Mouse (Mus musculus): ENCODE measurements around the gene Olfr1411.

GRCm38 (mm10) chr1:92638181-92638580 is 44.0 kb downstream of the Olfr1411 start:
- TF ChIP-seq BHLHE40 (IDR thresholded peaks at IDR 0.05; ENCODE audit: borderline replicate concordance, low read depth, low read length): no peak
- TF ChIP-seq ZMIZ1 (IDR thresholded peaks at IDR 0.05; ENCODE audit: low read depth, low read length): no peak
- TF ChIP-seq GATA1 (IDR thresholded peaks at IDR 0.05; ENCODE audit: low read depth, low read length): no peak
- no peak for TF ChIP-seq CTCF (IDR thresholded peaks at IDR 0.05 in 2 of 3, conservative IDR thresholded peaks at IDR 0.05 in 1 of 3; ENCODE audit: control insufficient read depth in 1 of 3, insufficient read depth in 1 of 3, low read depth in 2 of 3, low read length in 3 of 3, poor library complexity in 1 of 3, severe bottlenecking in 1 of 3)
- no peak for TF ChIP-seq POLR2A (IDR thresholded peaks at IDR 0.05; ENCODE audit: control insufficient read depth in 1 of 2, insufficient read depth in 1 of 2, low read depth in 1 of 2, low read length in 2 of 2, poor library complexity in 1 of 2)
- no peak for TF ChIP-seq TAL1 (IDR thresholded peaks at IDR 0.05; ENCODE audit: low read length)
- TF ChIP-seq USF1 (IDR thresholded peaks at IDR 0.05; ENCODE audit: low read depth, low read length): no peak
- TF ChIP-seq CHD2 (IDR thresholded peaks at IDR 0.05; ENCODE audit: low read length): no peak
